In the genomic region with DNA sequence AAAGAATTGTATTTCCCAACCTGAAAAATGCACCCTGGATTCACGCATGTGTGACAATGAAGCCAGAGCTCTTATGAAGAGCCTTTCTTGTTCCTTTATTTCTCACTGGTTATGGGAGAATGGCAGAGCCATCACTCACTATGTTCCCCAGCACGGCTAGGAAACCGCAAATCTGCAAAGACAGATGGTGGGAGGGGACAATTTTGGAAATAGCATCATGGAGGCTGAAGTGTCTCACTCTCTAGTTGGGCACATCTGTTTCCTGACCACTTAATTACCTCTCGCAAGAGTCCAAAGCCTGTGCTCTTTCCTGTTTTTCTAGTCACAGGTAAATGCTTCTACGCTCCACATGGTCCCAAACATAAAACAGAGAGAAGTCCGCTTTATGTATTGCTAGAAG, we compare ENCODE assay signal across 23 mouse cellular contexts.
DNase-seq lines count a peak whose midpoint lies in the region; ATAC-seq and TF ChIP-seq lines count a peak whose summit lies in the region.
"Had no signal": no experiment of that assay in that cellular context is flagged by ENCODE, and none has a peak within 500 bp of the region (broad histone marks: within the 10 kb centered on the region; RNA-seq: fewer than 3 reads in every experiment).

No protein-coding gene starts in this region.

- H3K36me3 ChIP-seq in forebrain, postnatal 0 days (ENCODE audit: insufficient read depth): no peaks in the 10 kb centered on the region
- H3K36me3 ChIP-seq in forebrain, embryonic 11.5 days (ENCODE audit: control insufficient read depth, insufficient read depth, low read length): no peaks in the 10 kb centered on the region
- H3K36me3 ChIP-seq in splenic B cell, adult 2 months (ENCODE audit: control insufficient read depth, insufficient read depth, low read length, poor library complexity, severe bottlenecking): no peaks in the 10 kb centered on the region
- no peaks in the 10 kb centered on the region for H3K36me3 ChIP-seq in kidney, embryonic 15.5 days
- H3K36me3 ChIP-seq: embryonic facial prominence, embryonic 12.5 days; forebrain, embryonic 15.5 days; G1E; hindbrain, embryonic 10.5 days; limb, embryonic 10.5 days; midbrain, embryonic 15.5 days; stomach, embryonic 15.5 days had no signal

- TF ChIP-seq CTCF in forebrain, postnatal 0 days (IDR thresholded peaks at IDR 0.05; ENCODE audit: low read depth): no peak
- TF ChIP-seq CTCF in left cerebral cortex, adult 2 months (IDR thresholded peaks at IDR 0.05): no peak

- H3K4me1 ChIP-seq in forebrain, postnatal 0 days (ENCODE audit: insufficient read depth): peaks cover 9% of the 10 kb centered on the region
- H3K4me1 ChIP-seq in forebrain, embryonic 11.5 days (replicated peaks; ENCODE audit: control insufficient read depth, insufficient read depth, low read length): no peaks in the 10 kb centered on the region
- 0 out of 2 replicates have a peak, but pooled peaks cover 11% of the 10 kb centered on the region for H3K4me1 ChIP-seq in kidney, embryonic 15.5 days
- H3K4me1 ChIP-seq: hindbrain, embryonic 10.5 days; midbrain, embryonic 15.5 days; stomach, embryonic 15.5 days had no signal

- no peak for ATAC-seq in forebrain, postnatal 0 days
- ATAC-seq in forebrain, embryonic 11.5 days (replicated peaks; ENCODE audit: low FRiP score): no peak
- no peak for ATAC-seq in kidney, embryonic 15.5 days (replicated peaks; ENCODE audit: low FRiP score)
- ATAC-seq: CD4-positive, CD25-positive, alpha-beta regulatory T cell, adult 4 months; forebrain, embryonic 15.5 days; inflammation-experienced regulatory T-cells, adult 6 months; liver, postnatal 0 days; midbrain, embryonic 15.5 days had no signal

- H3K4me2 ChIP-seq in forebrain, postnatal 0 days (ENCODE audit: low read depth): no peak overlapping the region
- H3K4me2 ChIP-seq in forebrain, embryonic 11.5 days (ENCODE audit: low read depth, low read length, severe bottlenecking): no peak overlapping the region
- H3K4me2 ChIP-seq in kidney, embryonic 15.5 days: no peak overlapping the region
- H3K4me2 ChIP-seq: embryonic facial prominence, embryonic 12.5 days; forebrain, embryonic 15.5 days; midbrain, embryonic 15.5 days; stomach, embryonic 15.5 days had no signal

- intact Hi-C loops in left cerebral cortex, adult 2 months (cut with DNase I): loop anchor here (5.0 to 10.0 kb wide), 2 partner anchors 173 to 244 kb away; partner anchors contain the start of gene Hivep2
- intact Hi-C loops in left cerebral cortex, postnatal 25 days (cut with DNase I): loop anchor here (1.0 to 10.0 kb wide), 7 partner anchors 15 to 625 kb away; no protein-coding TSS in a partner anchor

- 0 out of 2 replicates have a peak overlapping the region, but pooled peaks have one; percentile 36 for H3K27ac ChIP-seq in forebrain, postnatal 0 days (ENCODE audit: low read depth, low read length)
- H3K27ac ChIP-seq in forebrain, embryonic 11.5 days (ENCODE audit: low read depth, low read length): no peak overlapping the region
- H3K27ac ChIP-seq in left cerebral cortex, adult 2 months: peak overlapping the region; percentile 94
- H3K27ac ChIP-seq in kidney, embryonic 15.5 days: no peak overlapping the region
- H3K27ac ChIP-seq: embryonic facial prominence, embryonic 12.5 days; heart, adult 2 months; hindbrain, embryonic 10.5 days; limb, embryonic 10.5 days; midbrain, embryonic 15.5 days; stomach, embryonic 15.5 days had no signal

- H3K4me3 ChIP-seq in forebrain, postnatal 0 days (ENCODE audit: low read depth, low read length): no peak overlapping the region
- H3K4me3 ChIP-seq in forebrain, embryonic 11.5 days (ENCODE audit: low read depth, low read length): no peak overlapping the region
- H3K4me3 ChIP-seq in left cerebral cortex, adult 2 months: no peak overlapping the region
- H3K4me3 ChIP-seq in kidney, embryonic 15.5 days (replicated peaks): no peak overlapping the region
- H3K4me3 ChIP-seq: embryonic facial prominence, embryonic 12.5 days; forebrain, embryonic 15.5 days; heart, adult 2 months; hindbrain, embryonic 10.5 days; limb, embryonic 10.5 days; megakaryocyte, embryonic 14.5 days; midbrain, embryonic 15.5 days; stomach, embryonic 15.5 days had no signal

- H3K27me3 ChIP-seq in forebrain, postnatal 0 days (ENCODE audit: insufficient read depth, low read length): no peaks in the 10 kb centered on the region
- no peaks in the 10 kb centered on the region for H3K27me3 ChIP-seq in forebrain, embryonic 11.5 days (ENCODE audit: control insufficient read depth, insufficient read depth, low read length)
- no peaks in the 10 kb centered on the region for H3K27me3 ChIP-seq in splenic B cell, adult 2 months (ENCODE audit: control insufficient read depth, insufficient read depth, low read length, poor library complexity, severe bottlenecking)
- no peaks in the 10 kb centered on the region for H3K27me3 ChIP-seq in kidney, embryonic 15.5 days
- H3K27me3 ChIP-seq: embryonic facial prominence, embryonic 12.5 days; forebrain, embryonic 15.5 days; midbrain, embryonic 15.5 days; stomach, embryonic 15.5 days had no signal

- no peaks in the 10 kb centered on the region for H3K9me3 ChIP-seq in forebrain, postnatal 0 days (ENCODE audit: low read length)
- H3K9me3 ChIP-seq in forebrain, embryonic 11.5 days (ENCODE audit: control insufficient read depth, low read length): no peaks in the 10 kb centered on the region
- no peaks in the 10 kb centered on the region for H3K9me3 ChIP-seq in kidney, embryonic 15.5 days (replicated peaks)
- H3K9me3 ChIP-seq: embryonic facial prominence, embryonic 12.5 days; forebrain, embryonic 15.5 days; G1E; hindbrain, embryonic 10.5 days; limb, embryonic 10.5 days; midbrain, embryonic 15.5 days; stomach, embryonic 15.5 days had no signal

- 76% methylated on average over 6 of the region's 6 CpGs for WGBS in forebrain, postnatal 0 days
- WGBS in forebrain, embryonic 11.5 days: 88% methylated on average over 6 of the region's 6 CpGs
- WGBS in kidney, embryonic 15.5 days: 60% methylated on average over 6 of the region's 6 CpGs

- no peak overlapping the region for H3K9ac ChIP-seq in forebrain, postnatal 0 days
- H3K9ac ChIP-seq in forebrain, embryonic 11.5 days (ENCODE audit: low read length): no peak overlapping the region
- H3K9ac ChIP-seq in kidney, embryonic 15.5 days: no peak overlapping the region
- H3K9ac ChIP-seq: embryonic facial prominence, embryonic 12.5 days; forebrain, embryonic 15.5 days; liver, postnatal 0 days; midbrain, embryonic 15.5 days; stomach, embryonic 15.5 days had no signal

- DNase-seq in forebrain, postnatal 0 days: peak; percentile 45
- DNase-seq in forebrain, embryonic 11.5 days (ENCODE audit: low spot score): no peak
- peak in 1 of 2 experiments; percentile 51 for DNase-seq in left cerebral cortex, adult 2 months (ENCODE audit: extremely low spot score in 1 of 2, low spot score in 2 of 2)
- DNase-seq in left cerebral cortex, adult 11 months (ENCODE audit: low spot score): no peak
- DNase-seq in left cerebral cortex, postnatal 25 days (ENCODE audit: low spot score in 2 of 2): peak; percentile 47 to 94
- DNase-seq in splenic B cell, adult 2 months (ENCODE audit: low read depth, low spot score): peak; percentile 4
- no peak for DNase-seq in heart, adult 9 months (ENCODE audit: low spot score in 2 of 2)
- DNase-seq: cerebellum, adult 2 months; spleen, adult 18-20 months; thymus, adult 2 months had no signal

Comparison
In these comparisons a context has a peak if more than half of its experiments do, and no peak if none do; other contexts are left out.
1. DNase-seq: peak in forebrain, postnatal 0 days (single experiment), left cerebral cortex, postnatal 25 days (2 of 2) and splenic B cell, adult 2 months (single experiment); none in forebrain, embryonic 11.5 days (single experiment), left cerebral cortex, adult 11 months (single experiment) and heart, adult 9 months (0 of 2).
2. H3K27ac ChIP-seq: peak in forebrain, postnatal 0 days (single experiment) and left cerebral cortex, adult 2 months (single experiment); none in forebrain, embryonic 11.5 days (single experiment) and kidney, embryonic 15.5 days (single experiment).